Mouse (Mus musculus) olfactory bulb, adult 2 months (tissue): ENCODE measurements at regions not wholly inside any gene's neighbourhood (a gene's known extent, or its start where the extent isn't known, plus 50 kb on each side); places are given as distances from the start of the nearest gene placed in this dataset.

ENCODE experiments used
- H3K27ac ChIP-seq: fragments of 200-500 bp; 2 replicates; pipeline ENCODE4 v1.5.1; 2012; ENCODE audit warnings: low read depth, low read length; ENCODE audit not compliant: insufficient read depth
- H3K4me1 ChIP-seq: fragments of 200-500 bp; 2 replicates; pipeline ENCODE4 v1.6.1; 2012; ENCODE audit warnings: low read length; ENCODE audit not compliant: control insufficient read depth, insufficient read depth
- H3K4me3 ChIP-seq: fragments of 200-500 bp; 2 replicates; pipeline ENCODE4 v1.5.1; 2012; ENCODE audit warnings: mild to moderate bottlenecking, low read depth, low read length, moderate library complexity; ENCODE audit not compliant: insufficient read depth
- CTCF ChIP-seq: fragments of 200-500 bp; IDR thresholded peaks from 2 replicates; pipeline ENCODE4 v1.5.1; 2012; ENCODE audit warnings: low read depth, mild to moderate bottlenecking, low read length, moderate library complexity; ENCODE audit not compliant: insufficient read depth
- POLR2A ChIP-seq: fragments of 200-500 bp; IDR thresholded peaks from 2 replicates; pipeline ENCODE4 v1.6.1; 2012; ENCODE audit warnings: mild to moderate bottlenecking, low read depth, low read length, moderate library complexity; ENCODE audit not compliant: insufficient read depth
- WGBS: fragments of 180-500 bp; shearing (Covaris S2); methylation state at CpG from one replicate; pipeline ENCODE4 v1.1.7; 2018; 5-methylcytosine and 5-hydroxymethylcytosine counted together

DNA sequence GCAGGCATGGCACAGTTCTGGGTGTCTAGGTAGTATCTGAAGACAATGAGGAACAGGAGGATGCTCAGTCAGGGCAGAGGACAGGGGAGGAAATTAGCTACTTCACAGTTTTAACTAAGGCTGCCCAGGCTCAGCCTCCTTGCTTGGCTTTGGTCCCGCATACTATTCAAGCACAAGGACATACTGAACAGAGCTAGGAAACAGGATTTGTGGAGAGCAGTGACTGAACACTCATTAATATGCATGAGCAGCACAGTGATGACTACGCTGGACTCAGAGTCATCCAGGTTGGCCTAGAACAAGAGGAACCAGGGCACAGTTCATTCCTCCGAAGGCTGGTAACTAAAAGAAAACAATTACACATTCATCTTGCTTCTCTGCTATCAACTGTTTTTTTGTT, 443.1 kb downstream of the Plcl1 start:
- WGBS = 39% methylated on average over 3 of the region's 3 CpGs
- TF ChIP-seq POLR2A (no peak), CTCF (no peak)
- Histone ChIP-seq H3K4me1 (no peaks in the 10 kb centered on the region), H3K27ac (no peak overlapping the region), H3K4me3 (no peak overlapping the region)

- Histone ChIP-seq H3K4me1 (no peaks in the 10 kb centered on the region), H3K27ac (no peak overlapping the region), H3K4me3 (no peak overlapping the region)
- TF ChIP-seq POLR2A (no peak), CTCF (no peak)
Observed at GRCm38 (mm10) chr1:55852354-55852753, 446.6 kb downstream of the Plcl1 start.

GRCm38 (mm10) chr1:55859113-55859512, 453.4 kb downstream of the Plcl1 start:
- WGBS = 84% methylated on average over 3 of the region's 3 CpGs
- Histone ChIP-seq H3K4me1 (no peaks in the 10 kb centered on the region), H3K27ac (no peak overlapping the region), H3K4me3 (no peak overlapping the region)
- TF ChIP-seq POLR2A = no peak

DNA sequence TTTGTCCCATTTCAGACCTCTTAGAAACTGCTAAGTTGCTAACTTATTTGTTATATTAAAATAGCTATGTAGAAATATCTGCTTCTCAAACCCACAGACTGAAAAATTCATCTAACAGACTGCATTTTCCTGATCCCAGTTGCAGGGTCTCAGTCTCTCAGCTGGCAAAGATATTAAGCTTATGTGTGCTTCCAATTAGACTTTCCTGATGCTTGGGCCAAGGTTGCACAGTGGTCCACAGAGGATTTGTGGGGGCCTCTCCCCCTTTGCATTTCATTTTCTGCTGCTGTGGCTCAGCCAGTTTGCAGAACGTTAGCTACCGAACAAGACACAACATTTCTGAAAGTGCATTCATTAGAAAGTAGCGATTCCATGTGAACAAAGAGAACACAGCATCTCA, 457.4 kb downstream of the Plcl1 start:
- H3K4me1 ChIP-seq = no peaks in the 10 kb centered on the region
- no peak overlapping the region for H3K4me3 ChIP-seq
- no peak overlapping the region for H3K27ac ChIP-seq
- TF ChIP-seq POLR2A (no peak), CTCF (no peak)
- WGBS = 35% methylated on average over 3 of the region's 3 CpGs

- TF ChIP-seq CTCF = no peak
- no peak for TF ChIP-seq POLR2A
- WGBS = 79% methylated on average over 4 of the region's 4 CpGs
- H3K27ac ChIP-seq = no peak overlapping the region
- no peaks in the 10 kb centered on the region for H3K4me1 ChIP-seq
- no peak overlapping the region for H3K4me3 ChIP-seq
Observed at GRCm38 (mm10) chr1:55865274-55865673, 459.6 kb downstream of the Plcl1 start.

DNA sequence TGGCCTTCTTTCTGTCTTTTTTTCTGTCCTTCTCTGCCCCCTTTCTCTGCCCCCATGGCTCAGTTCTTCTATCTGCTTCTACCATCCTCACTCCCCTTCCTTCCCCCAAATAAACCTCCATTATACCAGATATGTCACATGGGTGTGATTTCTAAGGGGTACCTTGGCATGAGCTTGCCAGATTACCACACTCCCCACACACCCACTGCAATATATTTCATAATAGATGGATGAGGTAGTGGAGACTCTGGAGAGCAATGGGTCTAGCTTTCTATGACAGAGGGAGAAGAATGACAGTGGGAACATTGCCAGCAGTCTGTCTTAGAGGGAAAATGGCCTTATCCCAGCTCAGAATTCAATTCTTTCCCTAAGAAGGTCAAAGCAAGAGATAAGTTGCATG, 461.0 kb downstream of the Plcl1 start:
- no peak for TF ChIP-seq CTCF
- TF ChIP-seq POLR2A = no peak
- Histone ChIP-seq H3K4me1 (no peaks in the 10 kb centered on the region), H3K4me3 (no peak overlapping the region), H3K27ac (no peak overlapping the region)

DNA sequence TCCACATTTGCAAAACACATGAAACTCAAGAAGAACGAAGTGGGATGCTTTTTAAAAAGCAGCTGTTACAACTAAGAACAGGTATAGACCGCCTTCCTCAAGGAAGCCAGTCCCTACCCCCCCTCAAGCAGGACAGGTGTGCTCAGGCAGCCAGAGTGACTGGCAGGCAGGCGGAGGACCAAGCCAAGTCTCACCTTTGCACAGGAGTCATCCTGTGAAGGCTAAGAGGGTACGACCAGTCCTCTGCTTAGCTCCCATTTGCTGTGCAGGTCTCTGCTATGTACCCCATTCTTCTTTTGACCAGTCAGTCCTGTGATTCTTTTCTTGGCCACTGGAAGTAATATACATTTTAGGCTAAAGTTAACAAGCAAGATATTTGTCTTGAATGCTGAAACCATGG, 467.9 kb downstream of the Plcl1 start:
- TF ChIP-seq CTCF = no peak
- TF ChIP-seq POLR2A = no peak
- 92% methylated on average over 4 of the region's 4 CpGs for WGBS
- no peak overlapping the region for H3K4me3 ChIP-seq
- H3K27ac ChIP-seq = no peak overlapping the region
- H3K4me1 ChIP-seq = no peaks in the 10 kb centered on the region

DNA sequence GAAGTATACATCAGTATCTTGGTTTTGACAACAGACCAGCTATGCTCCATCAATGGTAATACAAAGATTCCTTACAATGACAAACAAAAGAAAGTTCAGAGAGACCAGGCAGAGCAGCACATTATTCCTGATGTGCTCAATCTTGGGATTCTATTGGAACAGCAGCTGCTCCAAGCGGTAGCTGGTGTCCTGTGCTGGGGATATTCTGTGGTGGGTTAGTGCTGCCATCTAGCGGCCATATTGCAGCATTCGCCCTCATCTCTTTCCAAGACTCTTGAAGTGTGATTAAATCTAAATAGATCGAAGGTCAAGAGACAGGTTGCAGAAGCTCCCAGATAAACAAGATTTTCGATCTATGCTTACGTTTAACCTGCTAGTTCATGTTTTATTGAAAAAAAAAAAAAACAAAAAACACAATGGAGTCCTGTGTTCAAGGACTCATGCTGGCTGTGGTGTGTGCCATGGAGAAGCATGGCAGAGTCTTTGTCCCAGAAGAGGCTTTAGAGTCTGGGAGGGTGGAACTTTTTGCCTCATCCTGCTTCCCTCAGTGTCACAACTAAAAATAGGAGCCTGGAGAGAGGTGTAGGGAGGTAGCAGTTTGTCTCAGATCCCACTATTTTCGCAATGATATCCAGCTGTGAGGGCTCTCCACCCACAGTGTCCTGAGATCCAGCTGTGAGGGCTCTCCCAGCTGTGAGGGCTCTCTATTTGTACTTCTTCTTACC, 468.6 kb downstream of the Plcl1 start:
- no peak overlapping the region for H3K27ac ChIP-seq
- TF ChIP-seq POLR2A (no peak), CTCF (no peak)
- WGBS = 17% methylated on average over 7 of the region's 7 CpGs

DNA sequence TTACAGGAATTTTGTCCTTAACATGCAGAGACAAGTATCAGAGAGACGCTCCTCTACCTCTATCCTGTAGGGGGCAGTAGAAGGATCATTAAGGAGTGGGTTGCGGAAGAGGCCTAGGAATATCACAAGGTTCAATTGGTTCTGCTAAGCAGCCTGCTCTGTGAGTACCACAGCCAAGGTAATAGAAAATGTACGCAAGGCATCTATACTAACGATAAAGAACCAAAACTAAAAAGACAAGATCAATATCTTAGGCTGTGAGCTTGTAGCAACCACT, 469.1 kb downstream of the Plcl1 start:
- WGBS = 74% methylated on average over 4 of the region's 4 CpGs
- no peak for TF ChIP-seq POLR2A
- TF ChIP-seq CTCF = no peak

More for the DNA sequence above, 468.6 kb downstream of the Plcl1 start:
- Histone ChIP-seq H3K4me3 (no peak overlapping the region), H3K4me1 (no peaks in the 10 kb centered on the region)

GRCm38 (mm10) chr1:55884576-55884975, 478.9 kb downstream of the Plcl1 start:
- Histone ChIP-seq H3K27ac (no peak overlapping the region), H3K4me3 (no peak overlapping the region), H3K4me1 (no peaks in the 10 kb centered on the region; the same call in 1 of the 2 replicates)
- TF ChIP-seq POLR2A (no peak), CTCF (no peak)

More for the DNA sequence above, 469.1 kb downstream of the Plcl1 start:
- H3K27ac ChIP-seq = no peak overlapping the region
- H3K4me3 ChIP-seq = no peak overlapping the region
- no peaks in the 10 kb centered on the region for H3K4me1 ChIP-seq
